Mouse (Mus musculus) macrophage (primary cell): ENCODE measurements at regions not wholly inside any gene's neighbourhood (a gene's known extent, or its start where the extent isn't known, plus 50 kb on each side); places are given as distances from the start of the nearest gene placed in this dataset.

ENCODE experiments used
- H3K27ac ChIP-seq: fragments of 350-480 bp; formaldehyde crosslinking; 2 replicates; pipeline ENCODE4 v1.9.0; 2021
- H3K36me3 ChIP-seq: fragments of 350-480 bp; formaldehyde crosslinking; 2 replicates; pipeline ENCODE4 v1.9.0; 2021; ENCODE audit errors: inconsistent target
- H3K4me3 ChIP-seq: fragments of 350-480 bp; formaldehyde crosslinking; 2 replicates; pipeline ENCODE4 v1.9.0; 2021; ENCODE audit errors: inconsistent target
- H3K79me2 ChIP-seq: fragments of 350-480 bp; formaldehyde crosslinking; 2 replicates; pipeline ENCODE4 v1.9.0; 2021; ENCODE audit errors: inconsistent target
- WGBS: methylation state at CpG from one replicate; pipeline ENCODE4 v1.1.7; 2026; ENCODE audit warnings: inconsistent platforms; ENCODE audit not compliant: missing documents; 5-methylcytosine and 5-hydroxymethylcytosine counted together

- H3K27ac ChIP-seq, result no peak overlapping the region
- 98% methylated on average over 3 of the region's 3 CpGs for WGBS
- H3K4me3 ChIP-seq, result no peak overlapping the region
- no peaks in the 10 kb centered on the region for H3K36me3 ChIP-seq
- H3K79me2 ChIP-seq, result no peaks in the 10 kb centered on the region
Measured at GRCm38 (mm10) chr16:76875397-76876018, 138.0 kb upstream of the Usp25 start.

- no peaks in the 10 kb centered on the region for H3K36me3 ChIP-seq
Measured at GRCm38 (mm10) chr16:76866465-76866802, 147.1 kb upstream of the Usp25 start.

GRCm38 (mm10) chr16:76865731-76866464 lies 147.6 kb upstream of the Usp25 start:
- H3K36me3 ChIP-seq, result no peaks in the 10 kb centered on the region
- WGBS, result 39% methylated on average over 6 of the region's 12 CpGs
- H3K79me2 ChIP-seq, result no peaks in the 10 kb centered on the region
- H3K27ac ChIP-seq, result no peak overlapping the region
- no peak overlapping the region for H3K4me3 ChIP-seq

More at GRCm38 (mm10) chr16:76866465-76866802, 147.1 kb upstream of the Usp25 start:
- Histone ChIP-seq H3K4me3 (no peak overlapping the region), H3K79me2 (no peaks in the 10 kb centered on the region), H3K27ac (no peak overlapping the region)
- WGBS, result 72% methylated on average over 4 of the region's 4 CpGs

GRCm38 (mm10) chr16:76864392-76864791 lies 149.1 kb upstream of the Usp25 start:
- WGBS, result 94% methylated on average over 3 of the region's 3 CpGs
- Histone ChIP-seq H3K36me3 (no peaks in the 10 kb centered on the region), H3K27ac (no peak overlapping the region), H3K4me3 (no peak overlapping the region), H3K79me2 (no peaks in the 10 kb centered on the region)

- 90% methylated on average over 2 of the region's 2 CpGs for WGBS
- H3K79me2 ChIP-seq, result no peaks in the 10 kb centered on the region
- H3K27ac ChIP-seq, result no peak overlapping the region
- no peaks in the 10 kb centered on the region for H3K36me3 ChIP-seq
- no peak overlapping the region for H3K4me3 ChIP-seq
Measured at GRCm38 (mm10) chr16:76855797-76856196, 157.7 kb upstream of the Usp25 start.

GRCm38 (mm10) chr16:76851396-76851795 lies 162.1 kb upstream of the Usp25 start:
- H3K27ac ChIP-seq, result no peak overlapping the region
- no peaks in the 10 kb centered on the region for H3K36me3 ChIP-seq
- WGBS, result 89% methylated on average over 3 of the region's 3 CpGs
- H3K4me3 ChIP-seq, result no peak overlapping the region
- no peaks in the 10 kb centered on the region for H3K79me2 ChIP-seq

- H3K36me3 ChIP-seq, result no peaks in the 10 kb centered on the region
- no peak overlapping the region for H3K27ac ChIP-seq
- 91% methylated on average over 4 of the region's 4 CpGs for WGBS
- H3K79me2 ChIP-seq, result no peaks in the 10 kb centered on the region
- no peak overlapping the region for H3K4me3 ChIP-seq
Measured at GRCm38 (mm10) chr16:76837450-76837849, 176.1 kb upstream of the Usp25 start.

- WGBS, result 62% methylated on average over 3 of the region's 3 CpGs
- Histone ChIP-seq H3K36me3 (no peaks in the 10 kb centered on the region), H3K27ac (no peak overlapping the region), H3K79me2 (no peaks in the 10 kb centered on the region), H3K4me3 (no peak overlapping the region)
Measured at GRCm38 (mm10) chr16:76830371-76830770, 183.1 kb upstream of the Usp25 start.

- no peak overlapping the region for H3K27ac ChIP-seq
- no peaks in the 10 kb centered on the region for H3K36me3 ChIP-seq
- no peak overlapping the region for H3K4me3 ChIP-seq
- no peaks in the 10 kb centered on the region for H3K79me2 ChIP-seq
- 95% methylated on average over 7 of the region's 7 CpGs for WGBS
Measured at GRCm38 (mm10) chr16:76827674-76828441, 185.6 kb upstream of the Usp25 start.

GRCm38 (mm10) chr16:76821261-76821660 lies 192.2 kb upstream of the Usp25 start:
- no peaks in the 10 kb centered on the region for H3K79me2 ChIP-seq
- WGBS, result 92% methylated on average over 10 of the region's 10 CpGs
- no peak overlapping the region for H3K4me3 ChIP-seq
- no peak overlapping the region for H3K27ac ChIP-seq
- no peaks in the 10 kb centered on the region for H3K36me3 ChIP-seq

GRCm38 (mm10) chr16:76816056-76816885 lies 197.2 kb upstream of the Usp25 start:
- 76% methylated on average over 17 of the region's 17 CpGs for WGBS
- Histone ChIP-seq H3K4me3 (no peak overlapping the region), H3K79me2 (no peaks in the 10 kb centered on the region), H3K27ac (no peak overlapping the region), H3K36me3 (no peaks in the 10 kb centered on the region)

GRCm38 (mm10) chr16:76803725-76804124 lies 209.8 kb upstream of the Usp25 start:
- 47% methylated on average over 3 of the region's 3 CpGs for whole genome bisulfite sequencing

GRCm38 (mm10) chr16:76786405-76787155 lies 226.9 kb upstream of the Usp25 start:
- Histone ChIP-seq H3K4me3 (no peak overlapping the region), H3K36me3 (no peaks in the 10 kb centered on the region), H3K79me2 (no peaks in the 10 kb centered on the region), H3K27ac (no peak overlapping the region)
- WGBS, result 70% methylated on average over 6 of the region's 6 CpGs

More at GRCm38 (mm10) chr16:76803725-76804124, 209.8 kb upstream of the Usp25 start:
- no peak overlapping the region for H3K4me3 ChIP-seq
- no peaks in the 10 kb centered on the region for H3K79me2 ChIP-seq
- no peak overlapping the region for H3K27ac ChIP-seq
- H3K36me3 ChIP-seq, result no peaks in the 10 kb centered on the region

GRCm38 (mm10) chr16:76782656-76783055 lies 230.8 kb upstream of the Usp25 start:
- 73% methylated on average over 5 of the region's 5 CpGs for WGBS
- H3K27ac ChIP-seq, result no peak overlapping the region
- H3K79me2 ChIP-seq, result no peaks in the 10 kb centered on the region

More at GRCm38 (mm10) chr16:76782656-76783055, 230.8 kb upstream of the Usp25 start:
- Histone ChIP-seq H3K4me3 (no peak overlapping the region), H3K36me3 (no peaks in the 10 kb centered on the region)
